Mouse (Mus musculus) bone marrow, adult 2 months (tissue): ENCODE data around the gene Hmg20b.

Experiments used
- CTCF ChIP-seq: fragments of 200-500 bp; IDR thresholded peaks from 2 replicates; pipeline ENCODE4 v1.5.1; 2011; ENCODE audit warnings: low read length, control low read depth; ENCODE audit not compliant: control insufficient read depth, insufficient read depth
- POLR2A ChIP-seq: fragments of 200-500 bp; IDR thresholded peaks from 2 replicates; pipeline ENCODE4 v1.6.1; 2011; ENCODE audit warnings: low read depth, mild to moderate bottlenecking, control low read depth, low read length, borderline replicate concordance; ENCODE audit not compliant: control insufficient read depth

DNA sequence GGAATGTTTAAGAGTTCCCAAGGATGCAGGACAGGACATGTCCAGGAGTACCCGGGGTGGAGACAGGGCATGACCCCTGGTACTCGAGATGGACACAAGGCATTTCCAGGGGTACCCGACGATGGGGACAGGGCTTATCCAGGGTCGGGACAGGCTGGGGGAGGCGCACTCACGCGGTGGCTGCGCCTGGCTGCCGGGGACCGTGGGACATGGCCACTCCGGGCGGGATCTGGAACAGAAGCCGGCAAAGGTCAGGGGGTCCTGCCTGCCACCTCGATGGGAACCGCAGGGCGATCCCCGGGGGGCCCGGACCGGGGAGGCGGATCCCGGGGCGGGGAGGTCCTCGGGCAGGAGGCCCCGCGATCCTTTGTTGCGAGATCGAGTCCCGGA is 324 bp downstream of the Hmg20b start:
- TF ChIP-seq POLR2A (no peak), CTCF (no peak)
